Mouse (Mus musculus) myocyte (in vitro differentiated cells): ENCODE measurements around the gene Ctps2.

Source experiments
- CEBPB ChIP-seq: IDR thresholded peaks from 2 replicates; pipeline ENCODE4 v1.6.1; 2011; ENCODE audit warnings: mild to moderate bottlenecking, moderate library complexity; ENCODE audit not compliant: poor library complexity, insufficient read depth, severe bottlenecking
- E2F4 ChIP-seq: IDR thresholded peaks from one replicate; pipeline ENCODE4 v1.6.1; 2011; ENCODE audit warnings: mild to moderate bottlenecking, control low read depth, moderate library complexity; ENCODE audit not compliant: insufficient read depth
- MAX ChIP-seq: IDR thresholded peaks from one replicate; pipeline ENCODE4 v1.6.1; 2011; ENCODE audit warnings: low read depth, mild to moderate bottlenecking, control low read depth
- MYOD1 ChIP-seq, 3 experiments: IDR thresholded peaks; one replicate each; pipeline ENCODE4 v1.6.1; 2011; ENCODE audit warnings: control low read depth in 2 of 3, low read depth in 2 of 3, mild to moderate bottlenecking in 2 of 3, moderate library complexity in 1 of 3; ENCODE audit not compliant: insufficient read length in 2 of 3, control insufficient read depth in 1 of 3
- MYOG ChIP-seq, 3 experiments: IDR thresholded peaks; one replicate each; pipeline ENCODE4 v1.6.1; 2011; ENCODE audit warnings: control low read depth in 2 of 3, low read depth in 2 of 3, mild to moderate bottlenecking in 2 of 3; ENCODE audit not compliant: insufficient read length in 2 of 3, control insufficient read depth in 1 of 3, insufficient read depth in 1 of 3
- POLR2A ChIP-seq: IDR thresholded peaks from one replicate; pipeline ENCODE4 v1.6.1; 2011; ENCODE audit warnings: low read depth, mild to moderate bottlenecking, control low read depth, moderate library complexity; ENCODE audit not compliant: insufficient read length
- POLR2AphosphoS2 ChIP-seq: IDR thresholded peaks from one replicate; pipeline ENCODE4 v1.6.1; 2011; ENCODE audit warnings: low read depth, control low read depth; ENCODE audit not compliant: insufficient read length
- SRF ChIP-seq: IDR thresholded peaks from one replicate; pipeline ENCODE4 v1.6.1; 2011; ENCODE audit warnings: low read depth; ENCODE audit not compliant: control insufficient read depth, insufficient read length
- TCF12 ChIP-seq: IDR thresholded peaks from one replicate; pipeline ENCODE4 v1.6.1; 2011; ENCODE audit warnings: mild to moderate bottlenecking, control low read depth; ENCODE audit not compliant: poor library complexity, insufficient read depth, severe bottlenecking
- TCF3 ChIP-seq: IDR thresholded peaks from one replicate; pipeline ENCODE4 v1.6.1; 2011; ENCODE audit warnings: low read depth, control low read depth; ENCODE audit not compliant: insufficient read length
- USF1 ChIP-seq: IDR thresholded peaks from one replicate; pipeline ENCODE4 v1.6.1; 2011; ENCODE audit warnings: low read depth, mild to moderate bottlenecking, control low read depth, moderate library complexity

DNA sequence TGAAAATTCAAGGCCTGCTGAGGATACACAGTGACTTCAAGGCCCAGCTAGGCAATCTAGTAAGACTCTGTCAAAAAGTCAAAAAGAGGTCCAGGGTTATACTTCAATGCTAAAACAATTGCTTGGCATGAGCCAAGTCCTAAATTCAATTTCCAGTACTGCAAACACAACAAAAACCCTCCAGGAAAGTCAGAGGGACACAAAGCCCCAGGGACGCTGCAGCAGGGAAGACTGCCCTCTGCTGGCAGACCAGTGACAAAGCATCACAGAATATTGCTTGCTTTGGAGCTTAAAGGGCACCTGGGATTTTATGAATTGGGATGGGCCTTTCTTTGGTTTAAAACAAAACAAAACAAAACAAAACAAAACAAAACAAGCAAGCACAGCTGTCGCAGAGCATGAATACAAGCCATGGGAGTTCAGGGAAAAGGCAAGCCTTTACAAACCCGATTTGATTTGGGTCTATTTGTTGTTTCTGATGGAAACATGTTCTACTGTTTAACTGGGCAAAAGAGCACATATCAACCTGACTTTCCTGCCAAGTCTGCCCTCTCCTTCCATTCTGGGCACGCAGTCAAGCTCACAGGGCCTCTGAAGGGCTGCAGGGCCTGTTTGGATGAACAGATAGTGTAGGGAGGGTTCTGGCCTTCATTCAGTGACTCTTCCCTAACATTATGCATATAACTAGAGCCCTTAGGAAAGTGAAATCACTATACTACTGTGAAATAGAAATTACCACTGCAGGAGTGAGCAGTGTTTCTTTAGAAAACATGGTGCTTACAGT is 29.1 kb upstream of the Ctps2 start:
- TF ChIP-seq POLR2A (no peak), MAX (no peak), TCF12 (no peak), MYOD1 (IDR thresholded peaks at IDR 0.05; ENCODE audit: control insufficient read depth in 1 of 3, insufficient read length in 2 of 3, low read depth in 2 of 3) (no peak), MYOG (IDR thresholded peaks at IDR 0.05; ENCODE audit: control insufficient read depth in 1 of 3, insufficient read depth in 1 of 3, insufficient read length in 2 of 3, low read depth in 2 of 3) (no peak), POLR2AphosphoS2 (no peak), E2F4 (no peak), USF1 (no peak), CEBPB (no peak), SRF (no peak), TCF3 (no peak)
